Mouse (Mus musculus) gastrocnemius, adult 2 months (tissue): ENCODE results near the gene Lilrb4a. TPM values are rescaled to one million over a fixed set of nuclear protein-coding genes. Genes with fewer than 3 reads are reported as not detected.

Source experiments
- DNase-seq: peaks from one replicate; pipeline ENCODE4 v3.0.0; 2022
- H3K27ac ChIP-seq: fragments of 200-600 bp; 2 replicates; pipeline ENCODE4 v1.8.1; 2022; ENCODE audit warnings: mild to moderate bottlenecking
- H3K4me3 ChIP-seq: fragments of 200-600 bp; 2 replicates; pipeline ENCODE4 v1.8.1; 2022; ENCODE audit warnings: mild to moderate bottlenecking, moderate library complexity
- CTCF ChIP-seq: fragments of 200-600 bp; IDR thresholded peaks from 2 replicates; pipeline ENCODE4 v1.8.1; 2022; ENCODE audit warnings: antibody characterized with exemption, mild to moderate bottlenecking, moderate library complexity
- intact Hi-C: fragments of 180-260 bp; cut with DNase I; formaldehyde crosslinking; loops from one replicate; pipeline ENCODE4 v1.15.1; 2025
- total RNA-seq, 2 experiments: library from RNA; stranded (reverse); gene quantifications; 2 replicates each; pipeline ENCODE4 v1.2.3; 2021

The Lilrb4a gene
- total RNA-seq, 2 experiments from 2014 or later = 0.75 to 0.84 TPM

- no peak for DNase-seq
- TF ChIP-seq CTCF = no peak
- Histone ChIP-seq H3K4me3 (no peak overlapping the region), H3K27ac (no peak overlapping the region)
- intact Hi-C loops = no loop called here
Observed at GRCm38 (mm10) chr10:51529497-51529896, 38.7 kb downstream of the Lilrb4a start.

GRCm38 (mm10) chr10:51530813-51531212 lies 40.1 kb downstream of the Lilrb4a start:
- H3K4me3 ChIP-seq = no peak overlapping the region
- no peak overlapping the region for H3K27ac ChIP-seq
- no peak for TF ChIP-seq CTCF
- no peak for DNase-seq
- intact Hi-C loops = no loop called here

Other genes starting within 250 kb of the Lilrb4a start
- not detected for gene Gm49339, start 10.3 kb upstream of the Lilrb4a start, total RNA-seq
- under 1 TPM; 0.78 to 0.97 TPM for gene Lilr4b, start 10.3 kb upstream of the Lilrb4a start, total RNA-seq
- gene Fam162b, start 99.6 kb downstream of the Lilrb4a start, total RNA-seq = not detected
- not detected for gene Gprc6a, start 140.5 kb downstream of the Lilrb4a start, total RNA-seq
- not detected for gene Rfx6, start 186.8 kb downstream of the Lilrb4a start, total RNA-seq